Comparison of ENCODE assay signal across 8 mouse cellular contexts in the genomic region with DNA sequence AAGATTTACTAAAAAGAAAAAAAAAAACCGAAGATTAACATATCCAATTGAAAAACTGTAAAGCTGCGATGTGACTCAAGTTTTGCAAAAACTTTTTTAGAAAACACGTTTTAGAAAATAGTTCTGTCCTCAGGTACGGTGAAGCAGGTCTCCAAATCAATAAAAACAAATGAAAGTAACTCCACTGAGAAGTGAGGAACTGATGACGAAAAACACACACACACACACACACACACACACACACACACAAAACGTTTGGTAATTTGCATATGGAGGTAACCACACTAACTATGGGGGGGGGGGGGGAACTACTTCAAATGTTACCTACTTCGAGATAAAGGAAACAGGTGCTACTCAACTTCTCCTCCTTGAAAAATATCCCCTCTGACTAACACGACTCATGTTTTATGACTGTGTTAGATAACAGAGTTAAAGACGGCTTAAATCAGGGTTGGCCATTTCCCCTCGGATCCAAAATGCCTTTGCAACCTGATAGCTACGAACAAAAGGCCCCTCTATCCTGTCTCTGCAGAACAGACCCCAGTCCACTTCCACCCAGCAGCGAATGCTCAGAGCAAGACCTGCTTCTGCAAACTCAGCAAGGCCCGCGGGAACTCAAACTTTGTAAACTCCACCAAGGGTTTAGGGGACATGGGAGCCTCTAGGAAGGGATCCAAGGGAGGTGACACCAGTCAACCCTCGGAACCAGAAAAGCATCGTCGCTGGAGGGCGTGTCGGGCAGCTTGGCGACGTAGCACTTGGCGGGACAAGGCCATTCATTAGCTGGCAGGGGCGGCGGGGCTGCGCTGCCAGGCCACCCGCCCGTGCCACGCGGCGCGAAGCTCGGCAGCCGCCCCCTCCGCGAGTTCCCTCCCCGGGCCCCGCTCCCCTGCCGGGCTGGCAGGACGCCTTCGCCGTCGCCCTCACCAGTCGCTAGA. TPM values are rescaled to one million over a fixed set of nuclear protein-coding genes. Genes with fewer than 3 reads are reported as not detected.
DNase-seq lines count a peak whose midpoint lies in the region; ATAC-seq and TF ChIP-seq lines count a peak whose summit lies in the region.

No protein-coding gene starts in this region.

- no peak for TF ChIP-seq EP300 in liver, embryonic 14.5 days (IDR thresholded peaks at IDR 0.05; ENCODE audit: low read depth)

- 1% methylated on average over 43 of the region's 43 CpGs for WGBS in embryonic facial prominence, embryonic 13.5 days
- 2% methylated on average over 43 of the region's 43 CpGs for WGBS in heart, embryonic 10.5 days
- WGBS in kidney, embryonic 14.5 days: 2% methylated on average over 39 of the region's 43 CpGs
- WGBS in liver, embryonic 14.5 days (ENCODE audit: insufficient replicate concordance): 1% methylated on average over 43 of the region's 43 CpGs

- peaks cover 40% of the 10 kb centered on the region for H3K79me3 ChIP-seq in C2C12 (ENCODE audit: low read depth)

- peak overlapping the region; percentile 37 for H3ac ChIP-seq in C2C12 (ENCODE audit: control insufficient read depth, insufficient read length, low read depth)

- H3K4me3 ChIP-seq in C2C12 (ENCODE audit: insufficient read depth, poor library complexity, severe bottlenecking): peak overlapping the region; percentile 59
- peak overlapping the region; percentile 82 for H3K4me3 ChIP-seq in embryonic facial prominence, embryonic 13.5 days
- H3K4me3 ChIP-seq in heart, embryonic 10.5 days: peak overlapping the region; percentile 83
- H3K4me3 ChIP-seq in kidney, embryonic 14.5 days (ENCODE audit: low read length): peak overlapping the region; percentile 93
- H3K4me3 ChIP-seq in liver, embryonic 14.5 days (ENCODE audit: insufficient read depth in 1 of 2, low read depth in 2 of 2, low read length in 2 of 2): peak overlapping the region; percentile 73 to 99

- H3K4me1 ChIP-seq in embryonic facial prominence, embryonic 13.5 days: peaks cover 12% of the 10 kb centered on the region
- H3K4me1 ChIP-seq in heart, embryonic 10.5 days: peaks cover 13% of the 10 kb centered on the region
- peaks cover 4% of the 10 kb centered on the region; the same call in 1 of the 2 replicates for H3K4me1 ChIP-seq in kidney, embryonic 14.5 days (ENCODE audit: control insufficient read depth, insufficient read depth, low read length)
- H3K4me1 ChIP-seq in liver, embryonic 14.5 days (replicated peaks; ENCODE audit: control insufficient read depth in 2 of 2, insufficient read depth in 2 of 2, low read length in 1 of 2): peaks cover 19% of the 10 kb centered on the region in 2 experiments

- H3K27ac ChIP-seq in embryonic facial prominence, embryonic 13.5 days: peak overlapping the region; percentile 99
- peak overlapping the region; percentile 99 for H3K27ac ChIP-seq in heart, embryonic 10.5 days
- peak overlapping the region; percentile 99 for H3K27ac ChIP-seq in kidney, embryonic 14.5 days (ENCODE audit: low read depth, low read length)
- H3K27ac ChIP-seq in liver, embryonic 14.5 days: peak overlapping the region; percentile 96

- ATAC-seq in embryonic facial prominence, embryonic 13.5 days (ENCODE audit: insufficient number of reproducible peaks, insufficient read depth, low FRiP score, low TSS enrichment, low read depth): peak; percentile 83
- ATAC-seq in kidney, embryonic 14.5 days (ENCODE audit: low FRiP score, low TSS enrichment): peak; percentile 77
- ATAC-seq in liver, embryonic 14.5 days (ENCODE audit: insufficient read depth): peak; percentile 76

- no peaks in the 10 kb centered on the region for H3K36me3 ChIP-seq in C2C12 (ENCODE audit: control insufficient read depth, insufficient read depth)
- H3K36me3 ChIP-seq in embryonic facial prominence, embryonic 13.5 days: peaks cover under 1% of the 10 kb centered on the region
- H3K36me3 ChIP-seq in heart, embryonic 10.5 days: peaks cover 1% of the 10 kb centered on the region
- H3K36me3 ChIP-seq in kidney, embryonic 14.5 days (ENCODE audit: control insufficient read depth, insufficient read depth, low read length): peaks cover 1% of the 10 kb centered on the region
- peaks cover under 1% of the 10 kb centered on the region for H3K36me3 ChIP-seq in liver, embryonic 14.5 days (replicated peaks; ENCODE audit: control insufficient read depth, insufficient read depth, low read depth)

- H3K79me2 ChIP-seq in C2C12 (ENCODE audit: control insufficient read depth, insufficient read depth): peaks cover 55% of the 10 kb centered on the region

- H3K4me2 ChIP-seq in embryonic facial prominence, embryonic 13.5 days: peak overlapping the region; percentile 75
- H3K4me2 ChIP-seq in kidney, embryonic 14.5 days (replicated peaks; ENCODE audit: low read depth, low read length): peak overlapping the region; percentile 72
- peak overlapping the region; percentile 88 for H3K4me2 ChIP-seq in liver, embryonic 14.5 days (ENCODE audit: low read depth)

- no peaks in the 10 kb centered on the region for H3K9me3 ChIP-seq in embryonic facial prominence, embryonic 13.5 days
- no peaks in the 10 kb centered on the region for H3K9me3 ChIP-seq in heart, embryonic 10.5 days
- no peaks in the 10 kb centered on the region for H3K9me3 ChIP-seq in kidney, embryonic 14.5 days (ENCODE audit: control insufficient read depth, low read length)
- H3K9me3 ChIP-seq in liver, embryonic 14.5 days (ENCODE audit: control insufficient read depth, low read length): no peaks in the 10 kb centered on the region

- TF ChIP-seq CTCF in C2C12 (IDR thresholded peaks at IDR 0.05; ENCODE audit: control insufficient read depth, insufficient read depth, insufficient read length): no peak
- peak; percentile 52 for TF ChIP-seq CTCF in liver, embryonic 14.5 days (IDR thresholded peaks at IDR 0.05; ENCODE audit: low read depth)

- peak overlapping the region; percentile 97 for H3K9ac ChIP-seq in embryonic facial prominence, embryonic 13.5 days
- peak overlapping the region; percentile 97 for H3K9ac ChIP-seq in kidney, embryonic 14.5 days (ENCODE audit: low read depth, low read length)
- H3K9ac ChIP-seq in liver, embryonic 14.5 days (replicated peaks): peak overlapping the region; percentile 94

- DNase-seq in adrenal gland, postnatal 36 days: peak; percentile 88
- DNase-seq in heart, embryonic 10.5 days (ENCODE audit: low spot score): peak; percentile 92
- DNase-seq in liver, embryonic 14.5 days (ENCODE audit: low read depth in 3 of 3, low spot score in 3 of 3): peak; percentile 65 to 80 (median 71)
- DNase-seq in neural tube, embryonic 10.5 days (ENCODE audit: extremely low spot score, low spot score): peak; percentile 87
- peak; percentile 28 for DNase-seq in telencephalon, adult 2 months (ENCODE audit: low read depth, low spot score)

- H3K27me3 ChIP-seq in C2C12 (ENCODE audit: control insufficient read depth, insufficient read depth, insufficient read length): no peaks in the 10 kb centered on the region
- H3K27me3 ChIP-seq in embryonic facial prominence, embryonic 13.5 days: no peaks in the 10 kb centered on the region
- no peaks in the 10 kb centered on the region for H3K27me3 ChIP-seq in heart, embryonic 10.5 days (ENCODE audit: insufficient read depth, poor library complexity, severe bottlenecking)
- no peaks in the 10 kb centered on the region for H3K27me3 ChIP-seq in kidney, embryonic 14.5 days (ENCODE audit: control insufficient read depth, insufficient read depth, low read length)
- no peaks in the 10 kb centered on the region for H3K27me3 ChIP-seq in liver, embryonic 14.5 days (ENCODE audit: control insufficient read depth, insufficient read depth, low read length)

TF ChIP-seq in C2C12, 6 proteins besides CTCF, POLR2A, EP300 and RAD21:
- peak; percentile 20 for TF ChIP-seq MAX (IDR thresholded peaks at IDR 0.05)
- TF ChIP-seq MYOG (IDR thresholded peaks at IDR 0.05; ENCODE audit: control insufficient read depth, extremely low read depth, insufficient read length): no peak

RNA-seq across cellular contexts. Expression of a gene that starts 0.7 kb away (rescaled TPM):
- 8.3 TPM for polyA plus RNA-seq in C2C12 (2012; fragmentation: generic; extraction: Trizol)
- total RNA-seq in adrenal gland, postnatal 36 days (2021): 10 to 100 TPM; 39.0 to 60.8 TPM
- polyA plus RNA-seq in embryonic facial prominence, embryonic 13.5 days (2015; fragmentation: Nextera tagmentation; extraction: Ambion mirVana): 34.0 and 37.6 TPM in 2 replicates
- 27.5 and 30.7 TPM in 2 replicates for polyA plus RNA-seq in heart, embryonic 10.5 days (2016; fragmentation: Nextera tagmentation; extraction: Ambion mirVana)
- 17.8 and 44.7 TPM in 2 replicates for polyA plus RNA-seq in kidney, embryonic 14.5 days (2014; fragmentation: Nextera tagmentation; extraction: Ambion mirVana)
- polyA plus RNA-seq in liver, embryonic 14.5 days (2012; rRNA removed): 5.9 and 9.7 TPM in 2 replicates
- polyA plus RNA-seq in liver, embryonic 14.5 days (2014; fragmentation: Nextera tagmentation; extraction: Ambion mirVana): 24.7 and 27.4 TPM in 2 replicates

Comparison
In these comparisons a context has a peak if more than half of its experiments do, and no peak if none do; other contexts are left out.
1. Peak in every context shown above with its lines: DNase-seq, ATAC-seq, H3K4me3 ChIP-seq and H3K27ac ChIP-seq.
2. DNase-seq: peak in every context shown above with its lines; median percentile 92 in heart, embryonic 10.5 days; 88 in adrenal gland, postnatal 36 days; 87 in neural tube, embryonic 10.5 days; 71 in liver, embryonic 14.5 days; 28 in telencephalon, adult 2 months.